Mouse (Mus musculus): Measurements from ENCODE around the gene Dip2b.

GRCm38 (mm10) chr15:100183510-100183909 is 145.0 kb downstream of the Dip2b start:
- TF ChIP-seq CTCF (IDR thresholded peaks at IDR 0.05) (no peak), POLR2A (IDR thresholded peaks at IDR 0.05; ENCODE audit: insufficient read depth, low read depth, low read length) (no peak)
